Mouse (Mus musculus): ENCODE measurements at regions not wholly inside any gene's neighbourhood (a gene's known extent, or its start where the extent isn't known, plus 50 kb on each side); places are given as distances from the start of the nearest gene placed in this dataset.

- Histone ChIP-seq H3K4me1 (ENCODE audit: control insufficient read depth in 2 of 2, insufficient read depth in 2 of 2, low read length in 2 of 2, poor library complexity in 1 of 2) (no peaks in the 10 kb centered on the region), H3K9me3 (ENCODE audit: control insufficient read depth, insufficient read depth, low read depth, low read length) (no peaks in the 10 kb centered on the region), H3K4me3 (ENCODE audit: insufficient read depth in 1 of 2, low read depth in 1 of 2, low read length in 2 of 2, poor library complexity in 1 of 2, severe bottlenecking in 1 of 2) (no peak overlapping the region), H3K36me3 (ENCODE audit: control insufficient read depth, insufficient read depth, low read length, poor library complexity, severe bottlenecking) (no peaks in the 10 kb centered on the region), H3K9ac (ENCODE audit: insufficient read depth, low read depth, low read length, poor library complexity, severe bottlenecking) (no peak overlapping the region), H3K27ac (ENCODE audit: insufficient read depth, low read depth, low read length, poor library complexity, severe bottlenecking) (no peak overlapping the region)
- in situ Hi-C loops (cut with MboI; ENCODE audit: low sequenced_read_pairs in 2 of 2, unreplicated experiment in 2 of 2): no loop called here
- no peak for DNase-seq (ENCODE audit: low read depth, low spot score)
- TF ChIP-seq ZC3H11A (IDR thresholded peaks at IDR 0.05; ENCODE audit: borderline replicate concordance, low read depth, low read length): peak; percentile 18; the same call in 1 of the 2 replicates
- TF ChIP-seq MAFK (IDR thresholded peaks at IDR 0.05; ENCODE audit: insufficient read depth, low read depth, low read length): no peak
Measured at GRCm38 (mm10) chr6:101616776-101617175, 239.1 kb upstream of the Pdzrn3 start.

GRCm38 (mm10) chr6:101609015-101609414 is 231.3 kb upstream of the Pdzrn3 start:
- no peak for DNase-seq (ENCODE audit: low read depth, low spot score)
- TF ChIP-seq CHD2 (IDR thresholded peaks at IDR 0.05; ENCODE audit: low read depth, low read length): no peak
- no peak overlapping the region for H3K27ac ChIP-seq (ENCODE audit: insufficient read depth, low read depth, low read length, poor library complexity, severe bottlenecking)
- H3K9ac ChIP-seq (ENCODE audit: insufficient read depth, low read depth, low read length, poor library complexity, severe bottlenecking): no peak overlapping the region
- in situ Hi-C loops (cut with MboI; ENCODE audit: low sequenced_read_pairs in 2 of 2, unreplicated experiment in 2 of 2): no loop called here
- H3K36me3 ChIP-seq (ENCODE audit: control insufficient read depth, insufficient read depth, low read length, poor library complexity, severe bottlenecking): no peaks in the 10 kb centered on the region
- no peaks in the 10 kb centered on the region for H3K9me3 ChIP-seq (ENCODE audit: control insufficient read depth, insufficient read depth, low read depth, low read length)
- no peak overlapping the region for H3K4me3 ChIP-seq (ENCODE audit: insufficient read depth in 1 of 2, low read depth in 1 of 2, low read length in 2 of 2, poor library complexity in 1 of 2, severe bottlenecking in 1 of 2)
- H3K4me1 ChIP-seq (ENCODE audit: control insufficient read depth in 2 of 2, insufficient read depth in 2 of 2, low read length in 2 of 2, poor library complexity in 1 of 2): no peaks in the 10 kb centered on the region

- no peak for TF ChIP-seq ZNF384 (IDR thresholded peaks at IDR 0.05; ENCODE audit: low read depth, low read length)
- no peak overlapping the region for H3K9ac ChIP-seq (ENCODE audit: insufficient read depth, low read depth, low read length, poor library complexity, severe bottlenecking)
- no peak overlapping the region for H3K27ac ChIP-seq (ENCODE audit: insufficient read depth, low read depth, low read length, poor library complexity, severe bottlenecking)
- DNase-seq (ENCODE audit: low read depth, low spot score): no peak
- in situ Hi-C loops (cut with MboI; ENCODE audit: low sequenced_read_pairs in 2 of 2, unreplicated experiment in 2 of 2): no loop called here
- H3K9me3 ChIP-seq (ENCODE audit: control insufficient read depth, insufficient read depth, low read depth, low read length): no peaks in the 10 kb centered on the region
- H3K4me3 ChIP-seq (ENCODE audit: insufficient read depth in 1 of 2, low read depth in 1 of 2, low read length in 2 of 2, poor library complexity in 1 of 2, severe bottlenecking in 1 of 2): no peak overlapping the region
- no peaks in the 10 kb centered on the region for H3K4me1 ChIP-seq (ENCODE audit: control insufficient read depth in 2 of 2, insufficient read depth in 2 of 2, low read length in 2 of 2, poor library complexity in 1 of 2)
- no peaks in the 10 kb centered on the region for H3K36me3 ChIP-seq (ENCODE audit: control insufficient read depth, insufficient read depth, low read length, poor library complexity, severe bottlenecking)
Measured at GRCm38 (mm10) chr6:101603083-101603482, 225.4 kb upstream of the Pdzrn3 start.

GRCm38 (mm10) chr6:101596995-101597394 is 219.3 kb upstream of the Pdzrn3 start:
- H3K9me3 ChIP-seq (ENCODE audit: control insufficient read depth, insufficient read depth, low read depth, low read length): no peaks in the 10 kb centered on the region
- no peaks in the 10 kb centered on the region for H3K4me1 ChIP-seq (ENCODE audit: control insufficient read depth in 2 of 2, insufficient read depth in 2 of 2, low read length in 2 of 2, poor library complexity in 1 of 2)
- in situ Hi-C loops (cut with MboI; ENCODE audit: low sequenced_read_pairs in 2 of 2, unreplicated experiment in 2 of 2): no loop called here
- H3K27ac ChIP-seq (ENCODE audit: insufficient read depth, low read depth, low read length, poor library complexity, severe bottlenecking): no peak overlapping the region
- no peak overlapping the region for H3K4me3 ChIP-seq (ENCODE audit: insufficient read depth in 1 of 2, low read depth in 1 of 2, low read length in 2 of 2, poor library complexity in 1 of 2, severe bottlenecking in 1 of 2)
- no peak overlapping the region for H3K9ac ChIP-seq (ENCODE audit: insufficient read depth, low read depth, low read length, poor library complexity, severe bottlenecking)
- TF ChIP-seq CHD2 (IDR thresholded peaks at IDR 0.05; ENCODE audit: low read depth, low read length) (no peak), ZNF384 (IDR thresholded peaks at IDR 0.05; ENCODE audit: low read depth, low read length) (no peak), HCFC1 (IDR thresholded peaks at IDR 0.05; ENCODE audit: borderline replicate concordance, insufficient read depth, low read length) (no peak), ZC3H11A (IDR thresholded peaks at IDR 0.05; ENCODE audit: borderline replicate concordance, low read depth, low read length) (no peak), MAFK (IDR thresholded peaks at IDR 0.05; ENCODE audit: insufficient read depth, low read depth, low read length) (no peak)
- no peaks in the 10 kb centered on the region for H3K36me3 ChIP-seq (ENCODE audit: control insufficient read depth, insufficient read depth, low read length, poor library complexity, severe bottlenecking)
- no peak for DNase-seq (ENCODE audit: low read depth, low spot score)

GRCm38 (mm10) chr6:101593782-101594641 is 216.3 kb upstream of the Pdzrn3 start:
- H3K36me3 ChIP-seq (ENCODE audit: control insufficient read depth, insufficient read depth, low read length, poor library complexity, severe bottlenecking): no peaks in the 10 kb centered on the region
- no peaks in the 10 kb centered on the region for H3K4me1 ChIP-seq (ENCODE audit: control insufficient read depth in 2 of 2, insufficient read depth in 2 of 2, low read length in 2 of 2, poor library complexity in 1 of 2)
- no peak for DNase-seq (ENCODE audit: low read depth, low spot score)
- no peak overlapping the region for H3K27ac ChIP-seq (ENCODE audit: insufficient read depth, low read depth, low read length, poor library complexity, severe bottlenecking)
- no peak overlapping the region for H3K4me3 ChIP-seq (ENCODE audit: insufficient read depth in 1 of 2, low read depth in 1 of 2, low read length in 2 of 2, poor library complexity in 1 of 2, severe bottlenecking in 1 of 2)
- TF ChIP-seq ZC3H11A (IDR thresholded peaks at IDR 0.05; ENCODE audit: borderline replicate concordance, low read depth, low read length) (no peak), HCFC1 (IDR thresholded peaks at IDR 0.05; ENCODE audit: borderline replicate concordance, insufficient read depth, low read length) (no peak), MAFK (IDR thresholded peaks at IDR 0.05; ENCODE audit: insufficient read depth, low read depth, low read length) (no peak), ZNF384 (IDR thresholded peaks at IDR 0.05; ENCODE audit: low read depth, low read length) (no peak), CHD2 (IDR thresholded peaks at IDR 0.05; ENCODE audit: low read depth, low read length) (no peak)
- no peak overlapping the region for H3K9ac ChIP-seq (ENCODE audit: insufficient read depth, low read depth, low read length, poor library complexity, severe bottlenecking)
- no peaks in the 10 kb centered on the region for H3K9me3 ChIP-seq (ENCODE audit: control insufficient read depth, insufficient read depth, low read depth, low read length)
- in situ Hi-C loops (cut with MboI; ENCODE audit: low sequenced_read_pairs in 2 of 2, unreplicated experiment in 2 of 2): no loop called here

Data from ES-E14 (cell line).